Mouse (Mus musculus): ENCODE data around the gene Frem1.

GRCm38 (mm10) chr4:83018111-83019105 lies 33.7 kb downstream of the Frem1 start:
- no peak for TF ChIP-seq CTCF (IDR thresholded peaks at IDR 0.05; ENCODE audit: borderline replicate concordance, extremely low read depth, insufficient read depth, insufficient read length)
- TF ChIP-seq POLR2A (IDR thresholded peaks at IDR 0.05; ENCODE audit: borderline replicate concordance, extremely low read depth, insufficient read depth, insufficient read length, poor library complexity, severe bottlenecking): no peak

Data from brain, embryonic 14.5 days (tissue).